Mouse (Mus musculus) heart, postnatal 0 days (tissue): ENCODE results near the gene Slc43a2. TPM values are rescaled to one million over a fixed set of nuclear protein-coding genes. Genes with fewer than 3 reads are reported as not detected.

Source experiments
- ATAC-seq: fragments of 200-750 bp; cut with Nextera tagmentation; 2 replicates; pipeline ENCODE4 v1.8.0; 2017; ENCODE audit warnings: low read depth, moderate number of reproducible peaks, moderate library complexity; ENCODE audit not compliant: insufficient read depth
- DNase-seq: peaks from one replicate; pipeline ENCODE4 v3.0.0-alpha.2; 2016; ENCODE audit warnings: low spot score
- H3K27ac ChIP-seq: fragments of 300-500 bp; sonication (generic); 2 replicates; pipeline ENCODE4 v1.5.1; 2014; ENCODE audit warnings: low read depth, mild to moderate bottlenecking
- H3K27me3 ChIP-seq: fragments of 300-500 bp; sonication (generic); 2 replicates; pipeline ENCODE4 v1.6.1; 2014; ENCODE audit warnings: low read length, mixed read lengths; ENCODE audit not compliant: control insufficient read depth, insufficient read depth
- H3K36me3 ChIP-seq: fragments of 300-500 bp; sonication (generic); replicated peaks from 2 replicates; pipeline ENCODE4 v1.6.1; 2014; ENCODE audit warnings: low read length, mixed read lengths; ENCODE audit not compliant: control insufficient read depth, insufficient read depth
- H3K4me1 ChIP-seq: fragments of 300-500 bp; sonication (generic); 2 replicates; pipeline ENCODE4 v1.6.1; 2014; ENCODE audit warnings: antibody characterized with exemption; ENCODE audit not compliant: control insufficient read depth, insufficient read depth
- H3K4me2 ChIP-seq: fragments of 300-500 bp; sonication (generic); 2 replicates; pipeline ENCODE4 v1.6.1; 2014; ENCODE audit warnings: low read depth, mild to moderate bottlenecking, low read length, moderate library complexity
- H3K4me3 ChIP-seq: fragments of 300-500 bp; sonication (generic); 2 replicates; pipeline ENCODE4 v1.5.1; 2014; ENCODE audit warnings: low read depth, low read length
- H3K9ac ChIP-seq: fragments of 300-500 bp; sonication (generic); replicated peaks from 2 replicates; pipeline ENCODE4 v1.6.1; 2014; ENCODE audit warnings: low read depth, low read length, mixed read lengths
- H3K9me3 ChIP-seq: fragments of 300-500 bp; sonication (generic); replicated peaks from 2 replicates; pipeline ENCODE4 v1.6.1; 2016; ENCODE audit warnings: low read length; ENCODE audit not compliant: control insufficient read depth
- CTCF ChIP-seq: IDR thresholded peaks from 2 replicates; pipeline ENCODE4 v1.5.1; 2016; ENCODE audit warnings: antibody characterized with exemption, control low read depth, low read depth
- EP300 ChIP-seq: IDR thresholded peaks from 2 replicates; pipeline ENCODE4 v1.6.1; 2016; ENCODE audit warnings: antibody characterized with exemption, low read depth
- WGBS: fragments of 180-500 bp; shearing (Covaris S2); extraction: QIAGEN DNeasy Blood & Tissue Kit; methylation state at CpG from one replicate; pipeline ENCODE4 v1.1.7; 2014; 5-methylcytosine and 5-hydroxymethylcytosine counted together
- polyA plus RNA-seq: library from polyadenylated mRNA; unstranded; fragments of >200 nt; fragmentation: Nextera tagmentation; extraction: Ambion mirVana; gene quantifications from 2 replicates; pipeline ENCODE4 v1.2.1, GENCODE M21; 2015
- total RNA-seq: library from RNA; depleted of rRNA; stranded (reverse); fragments of >200 nt; gene quantifications from 2 replicates; pipeline ENCODE4 v1.2.3, GENCODE M21; 2014; ENCODE audit warnings: low replicate concordance

The Slc43a2 gene
- total and polyA plus RNA-seq, 2 experiments from 2014 or later = 3.6 to 4.8 TPM

GRCm38 (mm10) chr11:75574378-75575123, 43.1 kb downstream of the Slc43a2 start:
- DNase-seq (no peak), ATAC-seq (no peak)
- H3K27me3 ChIP-seq = peaks cover 13% of the 10 kb centered on the region; the same call in 1 of the 2 replicates
- H3K9ac ChIP-seq = no peak overlapping the region
- H3K4me2 ChIP-seq = no peak overlapping the region
- H3K27ac ChIP-seq = no peak overlapping the region
- peaks cover 6% of the 10 kb centered on the region; the same call in 1 of the 2 replicates for H3K4me1 ChIP-seq
- no peak for TF ChIP-seq CTCF
- no peak for TF ChIP-seq EP300
- 81% methylated on average over 5 of the region's 5 CpGs for WGBS
- H3K4me3 ChIP-seq = no peak overlapping the region
- no peaks in the 10 kb centered on the region for H3K9me3 ChIP-seq
- H3K36me3 ChIP-seq = no peaks in the 10 kb centered on the region

DNA sequence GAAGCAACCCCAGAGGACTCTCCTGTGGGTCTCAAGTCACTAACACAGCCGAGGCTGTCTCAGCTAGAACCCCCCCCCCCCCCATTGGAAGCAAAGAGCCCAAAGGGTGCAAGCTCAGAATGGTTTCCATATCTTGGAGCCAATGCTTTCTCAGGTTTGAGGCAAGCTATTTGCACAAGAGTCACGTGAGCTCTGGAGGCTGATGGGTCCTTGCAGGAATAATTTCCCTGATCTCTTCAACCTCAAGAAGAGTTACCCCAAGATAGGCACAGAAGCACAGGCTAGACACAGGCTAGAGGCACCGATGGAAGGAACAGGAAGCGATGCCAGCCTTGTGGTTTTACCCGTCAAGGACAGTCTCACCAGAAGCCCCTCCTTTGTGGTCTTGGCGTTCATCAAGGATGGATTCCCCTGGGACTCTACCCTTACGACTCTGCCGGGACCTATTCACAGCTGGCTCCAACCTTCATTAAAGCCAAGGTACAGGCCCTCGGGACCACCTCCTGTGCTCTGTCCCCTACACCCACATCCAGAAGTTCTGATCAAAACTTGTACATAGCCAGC, 44.1 kb downstream of the Slc43a2 start:
- Histone ChIP-seq H3K36me3 (no peaks in the 10 kb centered on the region), H3K9me3 (no peaks in the 10 kb centered on the region), H3K27ac (no peak overlapping the region), H3K4me1 (peaks cover 6% of the 10 kb centered on the region; the same call in 1 of the 2 replicates), H3K4me3 (no peak overlapping the region), H3K27me3 (peaks cover 10% of the 10 kb centered on the region; the same call in 1 of the 2 replicates), H3K9ac (no peak overlapping the region), H3K4me2 (no peak overlapping the region)
- no peak for TF ChIP-seq CTCF
- no peak for TF ChIP-seq EP300
- 80% methylated on average over 9 of the region's 9 CpGs for WGBS
- ATAC-seq (no peak), DNase-seq (no peak)

GRCm38 (mm10) chr11:75578609-75579008, 47.1 kb downstream of the Slc43a2 start:
- Histone ChIP-seq H3K27me3 (0 out of 2 replicates have a peak, but pooled peaks cover 7% of the 10 kb centered on the region), H3K27ac (no peak overlapping the region), H3K4me2 (no peak overlapping the region), H3K9me3 (no peaks in the 10 kb centered on the region), H3K36me3 (no peaks in the 10 kb centered on the region), H3K9ac (no peak overlapping the region), H3K4me1 (no peaks in the 10 kb centered on the region), H3K4me3 (no peak overlapping the region)
- WGBS = 77% methylated on average over 5 of the region's 5 CpGs
- no peak for DNase-seq
- TF ChIP-seq EP300 = no peak
- TF ChIP-seq CTCF = no peak
- ATAC-seq = no peak

- no peak overlapping the region for H3K4me3 ChIP-seq
- TF ChIP-seq EP300 = no peak
- no peak for TF ChIP-seq CTCF
- no peaks in the 10 kb centered on the region for H3K27me3 ChIP-seq
- H3K4me2 ChIP-seq = no peak overlapping the region
- WGBS = 90% methylated on average over 7 of the region's 7 CpGs
- H3K9me3 ChIP-seq = no peaks in the 10 kb centered on the region
- no peak overlapping the region for H3K9ac ChIP-seq
- DNase-seq (no peak), ATAC-seq (no peak)
- no peak overlapping the region for H3K27ac ChIP-seq
- H3K4me1 ChIP-seq = no peaks in the 10 kb centered on the region
- no peaks in the 10 kb centered on the region for H3K36me3 ChIP-seq
Observed at GRCm38 (mm10) chr11:75581495-75582149, 50.1 kb downstream of the Slc43a2 start.

GRCm38 (mm10) chr11:75583521-75583920, 52.0 kb downstream of the Slc43a2 start:
- TF ChIP-seq CTCF = no peak
- no peak for TF ChIP-seq EP300
- H3K9ac ChIP-seq = no peak overlapping the region
- no peaks in the 10 kb centered on the region for H3K27me3 ChIP-seq
- no peak for ATAC-seq
- no peaks in the 10 kb centered on the region for H3K36me3 ChIP-seq
- H3K4me3 ChIP-seq = no peak overlapping the region
- no peak overlapping the region for H3K4me2 ChIP-seq
- WGBS = 64% methylated on average over 2 of the region's 2 CpGs
- DNase-seq = no peak
- no peak overlapping the region for H3K27ac ChIP-seq
- 0 out of 2 replicates have a peak, but pooled peaks cover under 1% of the 10 kb centered on the region for H3K4me1 ChIP-seq
- no peaks in the 10 kb centered on the region for H3K9me3 ChIP-seq
